Mouse (Mus musculus) urinary bladder, postnatal 4 days (tissue): Measurements from ENCODE around the gene Mrpl42.

Source experiments
- DNase-seq, 2 experiments: peaks; one replicate each; pipeline ENCODE4 v3.0.0; 2021 to 2022; ENCODE audit warnings: low spot score in 2 of 2

Gene Mrpl42

DNA sequence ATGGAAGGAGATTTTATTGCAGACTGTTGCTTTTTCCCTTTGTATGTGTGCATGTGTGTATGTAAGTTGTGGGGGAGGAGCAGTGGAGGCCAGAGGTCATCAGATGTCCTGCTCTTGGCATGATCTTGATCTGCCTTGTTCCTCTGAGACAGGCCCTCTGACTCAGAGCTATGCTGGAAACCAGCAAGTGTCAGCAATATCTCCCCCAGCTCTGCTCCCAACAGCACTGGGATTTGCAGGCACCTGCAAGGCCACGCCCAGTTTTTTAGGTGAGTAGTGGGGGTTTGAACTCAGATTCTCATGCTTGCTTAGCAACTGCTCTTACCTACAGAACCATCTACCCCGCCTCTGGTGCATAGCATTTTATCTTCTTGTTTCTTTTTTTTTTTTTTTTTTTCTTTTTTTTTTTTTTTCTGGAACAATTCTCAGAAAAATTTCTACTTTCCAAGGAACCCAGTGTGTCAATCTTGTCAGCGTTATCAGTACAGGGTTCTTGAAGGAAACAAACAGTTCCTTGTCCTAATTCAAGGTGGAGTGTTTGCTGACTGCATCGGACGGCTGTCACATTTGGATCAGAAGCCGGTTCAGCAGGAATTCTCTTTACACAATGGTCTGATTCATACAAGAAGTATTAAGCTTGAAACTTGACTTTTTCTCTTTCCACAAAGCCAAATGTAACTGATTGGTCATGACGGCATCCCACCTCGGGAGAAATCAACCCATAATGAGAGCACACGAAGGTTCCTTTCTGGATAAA, 43.5 kb downstream of the Mrpl42 start:
- peak in 1 of 2 experiments; percentile 23 for DNase-seq

DNA sequence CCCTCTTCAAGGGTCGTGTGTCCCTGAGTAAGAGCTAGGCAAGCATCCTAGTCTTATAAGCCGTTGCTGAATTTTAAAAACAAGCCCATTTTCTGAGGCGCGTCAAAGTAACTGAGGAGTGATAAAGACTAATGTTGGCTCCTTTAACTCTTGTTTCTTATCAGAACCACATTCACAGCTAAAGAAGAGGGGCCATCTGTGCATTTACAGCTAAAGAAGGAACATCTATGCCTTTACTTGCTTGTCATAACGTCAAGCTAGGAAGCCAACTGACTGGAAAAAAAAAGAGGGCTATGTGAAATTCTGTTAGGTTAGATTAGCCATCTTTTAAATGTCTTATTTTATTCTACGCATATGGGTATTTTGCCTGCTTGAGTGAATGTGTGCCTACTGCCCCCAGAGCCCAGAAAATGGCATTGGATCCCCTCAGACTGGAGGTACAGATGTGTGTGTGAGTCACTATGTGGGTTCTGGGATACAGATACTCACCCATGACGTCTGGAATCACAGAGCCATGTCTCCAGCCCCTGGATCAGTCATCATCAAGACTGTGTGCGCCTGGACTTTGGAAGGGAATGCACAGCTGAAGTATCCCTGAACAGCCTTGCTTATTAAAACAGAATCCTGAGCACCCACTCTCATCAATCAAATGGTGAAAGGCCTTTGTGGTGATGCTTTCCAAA, 44.2 kb downstream of the Mrpl42 start:
- DNase-seq, result no peak

DNA sequence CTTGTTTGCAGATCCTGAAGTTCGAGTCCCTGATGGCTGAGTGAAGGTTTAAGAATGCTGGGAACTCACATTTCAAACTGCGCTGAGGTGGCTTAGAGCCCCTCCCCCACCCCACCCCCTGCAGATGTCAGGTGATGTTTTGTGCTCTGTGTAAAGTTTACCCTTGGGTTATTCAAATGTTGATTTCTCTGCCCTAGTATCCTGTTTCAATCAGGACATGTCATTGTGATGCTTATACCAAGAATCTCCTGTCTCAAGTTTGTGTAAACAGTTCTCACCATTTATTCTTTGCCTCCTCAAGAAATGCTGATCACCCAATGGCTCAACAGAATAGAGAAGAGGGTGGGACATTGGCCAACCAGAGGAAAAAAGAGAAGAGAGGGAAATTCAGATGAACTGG, 45.6 kb downstream of the Mrpl42 start:
- DNase-seq, result no peak

- DNase-seq, result no peak
Observed at GRCm38 (mm10) chr10:95453282-95453681, 48.5 kb downstream of the Mrpl42 start.

GRCm38 (mm10) chr10:95449033-95449432, 52.7 kb downstream of the Mrpl42 start:
- DNase-seq, result no peak

DNA sequence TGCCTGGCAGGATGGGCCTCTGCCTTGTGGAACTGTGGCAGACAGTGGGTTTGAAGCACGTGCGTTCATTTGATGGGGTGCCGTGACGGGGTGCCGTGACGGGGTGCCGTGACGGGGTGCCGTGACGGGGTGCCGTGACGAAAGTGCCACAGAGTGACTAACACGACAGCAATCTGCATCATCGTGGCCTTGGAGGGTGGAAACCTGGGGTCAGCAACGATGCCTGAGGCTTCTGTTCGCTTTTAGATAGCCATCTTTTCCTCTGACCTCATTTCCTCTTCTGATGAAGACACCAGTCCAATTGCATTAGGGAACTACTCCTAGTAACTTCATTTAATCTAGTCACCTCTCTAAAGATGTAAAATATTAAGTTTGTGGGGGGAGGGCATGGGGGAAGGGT, 53.8 kb downstream of the Mrpl42 start:
- DNase-seq, result no peak

DNA sequence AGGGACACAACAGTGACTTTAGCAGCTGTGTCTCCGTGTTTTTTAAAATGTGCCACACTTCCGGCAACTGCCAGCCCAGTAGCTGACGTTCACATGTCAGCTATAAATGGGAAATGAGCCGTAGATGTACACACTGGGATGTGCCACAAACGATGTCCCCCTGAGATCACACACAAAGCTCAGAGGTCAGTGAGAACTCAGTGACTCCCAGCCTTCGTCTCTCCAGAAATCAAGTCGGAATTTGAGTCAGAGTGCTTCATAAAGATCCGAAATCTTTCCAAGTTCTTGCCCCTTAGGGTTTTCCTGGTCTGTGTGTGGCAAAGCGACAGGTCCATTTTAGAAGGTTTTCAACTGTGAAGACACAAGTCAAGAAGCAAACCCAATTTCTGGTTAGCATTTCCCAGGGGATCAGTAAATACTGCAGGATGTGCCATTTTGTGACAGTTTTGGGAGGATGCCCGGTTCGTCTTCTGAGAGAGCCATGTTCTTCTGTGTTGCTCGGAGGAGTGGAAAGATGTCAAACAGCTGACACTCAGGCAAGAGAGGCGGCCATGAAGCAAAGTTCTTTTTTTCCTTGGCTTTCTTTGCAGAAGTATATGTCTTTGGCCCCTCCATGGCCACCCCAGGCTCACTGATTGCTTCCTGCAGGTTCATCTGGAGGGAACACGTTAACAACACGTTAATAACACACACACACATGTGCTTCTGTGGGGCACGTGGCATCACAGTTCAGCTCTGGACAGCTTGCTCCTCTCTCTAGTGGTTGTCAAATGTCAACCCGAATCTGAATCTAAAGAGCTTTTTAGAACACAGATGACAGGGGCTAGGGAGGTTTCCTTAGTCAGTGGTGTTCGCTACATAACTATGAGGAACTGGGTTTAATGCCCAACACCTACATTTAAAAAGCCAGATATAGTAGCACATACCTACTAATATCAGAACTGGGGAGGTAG, 56.4 kb downstream of the Mrpl42 start:
- no peak for DNase-seq

DNA sequence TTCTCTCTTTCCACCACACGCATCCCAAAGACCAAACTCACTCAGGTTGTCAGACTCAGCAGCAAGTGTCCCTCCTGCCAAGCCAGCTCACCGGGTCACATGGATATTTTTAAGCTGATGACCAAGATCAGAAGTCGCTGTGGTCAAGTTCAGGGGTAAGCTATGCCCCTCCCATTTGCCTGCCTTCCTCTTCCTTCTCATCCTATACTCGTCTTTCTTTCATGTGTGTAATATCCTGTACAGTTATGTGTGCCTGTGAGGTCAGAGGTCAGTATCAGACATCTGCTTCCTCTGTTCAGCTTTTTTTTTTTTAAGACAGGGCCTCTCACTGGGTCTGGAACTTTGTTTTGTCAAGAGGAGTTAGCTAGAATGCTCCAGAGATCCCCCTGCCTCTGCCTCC, 59.4 kb downstream of the Mrpl42 start:
- no peak for DNase-seq

DNA sequence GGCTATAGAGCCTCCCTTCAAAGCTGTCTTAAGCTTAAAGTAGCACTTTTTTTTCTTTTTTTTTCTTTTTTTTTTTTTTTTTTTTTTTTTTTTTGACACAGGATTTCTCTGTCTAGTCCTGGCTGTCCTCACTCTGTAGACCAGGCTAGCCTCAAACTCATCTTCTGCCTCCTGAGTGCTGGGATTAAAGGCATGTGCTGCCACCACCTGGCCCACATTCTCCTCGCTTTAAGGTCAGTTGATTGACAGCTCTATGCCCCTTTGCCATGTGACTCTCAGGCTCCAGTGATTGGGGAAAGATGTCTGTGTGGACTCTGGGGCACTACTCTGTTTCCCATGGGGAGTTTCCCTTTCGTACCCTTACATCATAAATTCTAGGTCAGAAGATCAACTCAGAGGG, 61.2 kb downstream of the Mrpl42 start:
- no peak for DNase-seq

DNA sequence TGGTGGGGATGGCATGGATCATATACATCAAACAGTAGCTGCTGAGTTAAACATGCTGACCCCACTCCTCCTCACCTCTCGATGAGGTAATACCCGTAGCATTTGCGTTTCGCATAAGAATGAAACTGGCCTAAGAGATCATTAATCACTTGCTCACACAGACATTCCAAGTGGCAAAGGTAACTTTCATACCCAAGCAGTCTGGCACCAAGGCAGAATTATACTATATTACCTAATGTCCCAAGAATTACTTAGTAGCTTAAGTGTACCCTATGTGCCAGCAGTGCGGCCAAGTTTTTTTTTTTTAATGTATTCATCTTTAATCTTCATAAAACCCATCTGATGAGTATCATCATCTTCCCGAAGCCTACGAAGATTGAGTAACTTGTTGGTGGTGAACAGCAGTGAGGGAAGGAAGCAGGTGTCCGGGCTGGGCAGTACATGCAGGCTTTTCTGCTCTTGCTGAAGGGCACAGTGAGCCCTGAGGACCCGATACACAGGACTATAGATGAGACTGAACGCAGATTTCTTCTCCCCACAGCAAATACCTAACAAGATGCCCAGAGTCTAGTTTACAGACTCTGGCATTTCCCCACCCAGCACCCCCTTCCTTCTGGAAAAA, 61.9 kb downstream of the Mrpl42 start:
- no peak for DNase-seq

DNA sequence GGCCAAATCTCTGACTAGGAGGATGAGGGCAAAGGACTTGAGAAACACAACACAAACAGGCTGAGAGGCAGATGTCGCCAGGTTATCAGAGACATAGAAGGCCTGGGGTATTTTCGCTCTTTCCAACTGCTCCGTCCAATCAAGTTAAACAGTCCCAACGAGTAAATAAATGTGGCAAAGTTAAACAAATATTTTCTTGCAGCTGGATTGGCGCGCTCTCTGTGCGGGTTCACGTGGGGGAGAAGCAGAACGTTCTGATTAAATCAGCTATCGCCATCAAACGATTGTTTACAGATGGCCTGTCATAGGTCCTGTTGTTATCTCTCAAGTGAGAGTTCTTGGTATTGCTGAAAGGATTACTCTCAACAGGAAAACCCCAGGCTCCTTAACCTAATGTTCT, 62.8 kb downstream of the Mrpl42 start:
- DNase-seq, result no peak
